Mouse (Mus musculus): ENCODE measurements at regions not wholly inside any gene's neighbourhood (a gene's known extent, or its start where the extent isn't known, plus 50 kb on each side); places are given as distances from the start of the nearest gene placed in this dataset.

- H3K36me3 ChIP-seq (ENCODE audit: control insufficient read depth, insufficient read depth) = no peaks in the 10 kb centered on the region
- H3ac ChIP-seq (ENCODE audit: control insufficient read depth, insufficient read length) = no peak overlapping the region
- TF ChIP-seq SRF (IDR thresholded peaks at IDR 0.05; ENCODE audit: control insufficient read depth, insufficient read length, low read depth) (no peak), REST (IDR thresholded peaks at IDR 0.05; ENCODE audit: insufficient read depth, insufficient read length) (no peak), MAX (IDR thresholded peaks at IDR 0.05; ENCODE audit: low read depth) (no peak), USF1 (IDR thresholded peaks at IDR 0.05; ENCODE audit: low read depth) (no peak), MYOD1 (IDR thresholded peaks at IDR 0.05; ENCODE audit: control insufficient read depth in 1 of 3, insufficient read length in 2 of 3, low read depth in 2 of 3) (no peak), E2F4 (IDR thresholded peaks at IDR 0.05; ENCODE audit: insufficient read depth) (no peak), POLR2A (IDR thresholded peaks at IDR 0.05; ENCODE audit: insufficient read length, low read depth) (no peak), TCF3 (IDR thresholded peaks at IDR 0.05; ENCODE audit: insufficient read length, low read depth) (no peak), TCF12 (IDR thresholded peaks at IDR 0.05; ENCODE audit: insufficient read depth, poor library complexity, severe bottlenecking) (no peak), POLR2AphosphoS2 (IDR thresholded peaks at IDR 0.05; ENCODE audit: insufficient read length, low read depth) (no peak), CEBPB (IDR thresholded peaks at IDR 0.05; ENCODE audit: insufficient read depth, poor library complexity, severe bottlenecking) (no peak), MYOG (IDR thresholded peaks at IDR 0.05; ENCODE audit: control insufficient read depth in 1 of 3, insufficient read depth in 1 of 3, insufficient read length in 2 of 3, low read depth in 2 of 3) (no peak)
- no peaks in the 10 kb centered on the region for H3K27me3 ChIP-seq (ENCODE audit: control insufficient read depth, insufficient read depth, insufficient read length)
- H3K79me2 ChIP-seq (ENCODE audit: control insufficient read depth, insufficient read depth) = no peaks in the 10 kb centered on the region
- no peak overlapping the region for H3K4me2 ChIP-seq (ENCODE audit: low read depth)
- no peak overlapping the region for H3K4me3 ChIP-seq
Observed at GRCm38 (mm10) chr6:99844775-99845507, 118.7 kb upstream of the Prok2 start.

- Histone ChIP-seq H3K4me3 (no peak overlapping the region), H3K79me2 (ENCODE audit: control insufficient read depth, insufficient read depth) (no peaks in the 10 kb centered on the region), H3ac (ENCODE audit: control insufficient read depth, insufficient read length) (no peak overlapping the region), H3K4me2 (ENCODE audit: low read depth) (no peak overlapping the region), H3K27me3 (ENCODE audit: control insufficient read depth, insufficient read depth, insufficient read length) (no peaks in the 10 kb centered on the region), H3K36me3 (ENCODE audit: control insufficient read depth, insufficient read depth) (no peaks in the 10 kb centered on the region)
- TF ChIP-seq TCF12 (IDR thresholded peaks at IDR 0.05; ENCODE audit: insufficient read depth, poor library complexity, severe bottlenecking) (no peak), E2F4 (IDR thresholded peaks at IDR 0.05; ENCODE audit: insufficient read depth) (no peak), POLR2A (IDR thresholded peaks at IDR 0.05; ENCODE audit: insufficient read length, low read depth) (no peak), MYOG (IDR thresholded peaks at IDR 0.05; ENCODE audit: control insufficient read depth in 1 of 3, insufficient read depth in 1 of 3, insufficient read length in 2 of 3, low read depth in 2 of 3) (no peak), USF1 (IDR thresholded peaks at IDR 0.05; ENCODE audit: low read depth) (no peak), MYOD1 (IDR thresholded peaks at IDR 0.05; ENCODE audit: control insufficient read depth in 1 of 3, insufficient read length in 2 of 3, low read depth in 2 of 3) (no peak), REST (IDR thresholded peaks at IDR 0.05; ENCODE audit: insufficient read depth, insufficient read length) (no peak), TCF3 (IDR thresholded peaks at IDR 0.05; ENCODE audit: insufficient read length, low read depth) (no peak), POLR2AphosphoS2 (IDR thresholded peaks at IDR 0.05; ENCODE audit: insufficient read length, low read depth) (no peak), CEBPB (IDR thresholded peaks at IDR 0.05; ENCODE audit: insufficient read depth, poor library complexity, severe bottlenecking) (no peak), SRF (IDR thresholded peaks at IDR 0.05; ENCODE audit: control insufficient read depth, insufficient read length, low read depth) (no peak)
Observed at GRCm38 (mm10) chr6:99843507-99843906, 117.3 kb upstream of the Prok2 start.

- Histone ChIP-seq H3ac (ENCODE audit: control insufficient read depth, insufficient read length) (no peak overlapping the region), H3K36me3 (ENCODE audit: control insufficient read depth, insufficient read depth) (no peaks in the 10 kb centered on the region), H3K27me3 (ENCODE audit: control insufficient read depth, insufficient read depth, insufficient read length) (no peaks in the 10 kb centered on the region), H3K79me2 (ENCODE audit: control insufficient read depth, insufficient read depth) (no peaks in the 10 kb centered on the region), H3K4me3 (no peak overlapping the region), H3K4me2 (ENCODE audit: low read depth) (no peak overlapping the region)
- TF ChIP-seq SRF (IDR thresholded peaks at IDR 0.05; ENCODE audit: control insufficient read depth, insufficient read length, low read depth) (no peak), MYOG (IDR thresholded peaks at IDR 0.05; ENCODE audit: control insufficient read depth in 1 of 3, insufficient read depth in 1 of 3, insufficient read length in 2 of 3, low read depth in 2 of 3) (no peak), POLR2AphosphoS2 (IDR thresholded peaks at IDR 0.05; ENCODE audit: insufficient read length, low read depth) (no peak), USF1 (IDR thresholded peaks at IDR 0.05; ENCODE audit: low read depth) (no peak)
Observed at GRCm38 (mm10) chr6:99842723-99843122, 116.5 kb upstream of the Prok2 start.

GRCm38 (mm10) chr6:99840823-99841222 is 114.6 kb upstream of the Prok2 start:
- Histone ChIP-seq H3K4me2 (ENCODE audit: low read depth) (no peak overlapping the region), H3K27me3 (ENCODE audit: control insufficient read depth, insufficient read depth, insufficient read length) (no peaks in the 10 kb centered on the region), H3K36me3 (ENCODE audit: control insufficient read depth, insufficient read depth) (no peaks in the 10 kb centered on the region), H3ac (ENCODE audit: control insufficient read depth, insufficient read length) (no peak overlapping the region), H3K79me2 (ENCODE audit: control insufficient read depth, insufficient read depth) (no peaks in the 10 kb centered on the region), H3K4me3 (no peak overlapping the region)
- no peak for TF ChIP-seq POLR2A (IDR thresholded peaks at IDR 0.05; ENCODE audit: insufficient read length, low read depth)
- no peak for TF ChIP-seq MAX (IDR thresholded peaks at IDR 0.05; ENCODE audit: low read depth)
- TF ChIP-seq POLR2AphosphoS2 (IDR thresholded peaks at IDR 0.05; ENCODE audit: insufficient read length, low read depth) = no peak
- TF ChIP-seq TCF12 (IDR thresholded peaks at IDR 0.05; ENCODE audit: insufficient read depth, poor library complexity, severe bottlenecking) = no peak
- TF ChIP-seq SRF (IDR thresholded peaks at IDR 0.05; ENCODE audit: control insufficient read depth, insufficient read length, low read depth) = no peak
- TF ChIP-seq USF1 (IDR thresholded peaks at IDR 0.05; ENCODE audit: low read depth) = no peak
- TF ChIP-seq CEBPB (IDR thresholded peaks at IDR 0.05; ENCODE audit: insufficient read depth, poor library complexity, severe bottlenecking) = no peak
- no peak for TF ChIP-seq MYOG (IDR thresholded peaks at IDR 0.05; ENCODE audit: control insufficient read depth in 1 of 3, insufficient read depth in 1 of 3, insufficient read length in 2 of 3, low read depth in 2 of 3)
- no peak for TF ChIP-seq MYOD1 (IDR thresholded peaks at IDR 0.05; ENCODE audit: control insufficient read depth in 1 of 3, insufficient read length in 2 of 3, low read depth in 2 of 3)
- no peak for TF ChIP-seq REST (IDR thresholded peaks at IDR 0.05; ENCODE audit: insufficient read depth, insufficient read length)
- no peak for TF ChIP-seq E2F4 (IDR thresholded peaks at IDR 0.05; ENCODE audit: insufficient read depth)
- TF ChIP-seq TCF3 (IDR thresholded peaks at IDR 0.05; ENCODE audit: insufficient read length, low read depth) = no peak
